Mouse (Mus musculus): ENCODE data around the gene Lgals3. TPM values are rescaled to one million over a fixed set of nuclear protein-coding genes. Genes with fewer than 3 reads are reported as not detected.
"Not testable (repeated sequence)": the region's sequence is repeated elsewhere in the genome, so short reads cannot be mapped to it uniquely, and the experiment has no call there.

Lgals3 gene
- 97.5 and 134 TPM in 2 replicates for polyA plus RNA-seq (2012; rRNA removed)

GRCm38 (mm10) chr14:47367461-47367860, at the start of gene Lgals3:
Gene Lgals3 (plus strand): TSS chr14:47367751.
- TF ChIP-seq CTCF (IDR thresholded peaks at IDR 0.05; ENCODE audit: extremely low read depth, insufficient read depth, insufficient read length, insufficient replicate concordance) (no peak), POLR2A (IDR thresholded peaks at IDR 0.05; ENCODE audit: low read depth, low read length) (no peak)
- Histone ChIP-seq H3K36me3 (ENCODE audit: control insufficient read depth, insufficient read depth, low read length) (no peaks in the 10 kb centered on the region), H3K4me3 (ENCODE audit: extremely low read depth, insufficient read depth, insufficient read length) (no peak within 1 kb of the TSS), H3K4me1 (ENCODE audit: control insufficient read depth, insufficient read depth, insufficient read length) (no peaks in the 10 kb centered on the region; the same call in 1 of the 2 replicates), H3K27ac (ENCODE audit: insufficient read depth, low read length) (no peak within 1 kb of the TSS), H3K27me3 (ENCODE audit: control insufficient read depth, insufficient read depth, low read length) (no peaks in the 10 kb centered on the region)
- WGBS: 67% methylated on average over 9 of the region's 9 CpGs
- DNase-seq (ENCODE audit: low read depth in 1 of 2, low spot score in 2 of 2): no peak

- TF ChIP-seq CTCF (IDR thresholded peaks at IDR 0.05; ENCODE audit: extremely low read depth, insufficient read depth, insufficient read length, insufficient replicate concordance) (no peak), POLR2A (IDR thresholded peaks at IDR 0.05; ENCODE audit: low read depth, low read length) (no peak)
- Histone ChIP-seq H3K27ac (ENCODE audit: insufficient read depth, low read length) (no peak overlapping the region), H3K4me1 (ENCODE audit: control insufficient read depth, insufficient read depth, insufficient read length) (no peaks in the 10 kb centered on the region), H3K36me3 (ENCODE audit: control insufficient read depth, insufficient read depth, low read length) (peaks cover 17% of the 10 kb centered on the region), H3K4me3 (ENCODE audit: extremely low read depth, insufficient read depth, insufficient read length) (no peak overlapping the region), H3K27me3 (ENCODE audit: control insufficient read depth, insufficient read depth, low read length) (no peaks in the 10 kb centered on the region)
- WGBS: 87% methylated on average over 5 of the region's 5 CpGs
- DNase-seq (ENCODE audit: low read depth in 1 of 2, low spot score in 2 of 2): no peak
Observed at GRCm38 (mm10) chr14:47319362-47319761, 48.2 kb upstream of the Lgals3 start.

- H3K27me3 ChIP-seq (ENCODE audit: control insufficient read depth, insufficient read depth, low read length); H3K27ac ChIP-seq (ENCODE audit: insufficient read depth, low read length); H3K4me1 ChIP-seq (ENCODE audit: control insufficient read depth, insufficient read depth, insufficient read length); DNase-seq (ENCODE audit: low read depth in 1 of 2, low spot score in 2 of 2); H3K4me3 ChIP-seq (ENCODE audit: extremely low read depth, insufficient read depth, insufficient read length): not testable (repeated sequence)
- peaks cover 10% of the 10 kb centered on the region; the same call in 1 of the 2 replicates for H3K36me3 ChIP-seq (ENCODE audit: control insufficient read depth, insufficient read depth, low read length)
- 88% methylated on average over 7 of the region's 8 CpGs for WGBS
Observed at GRCm38 (mm10) chr14:47321581-47321980, 46.0 kb upstream of the Lgals3 start.

- 88% methylated on average over 9 of the region's 9 CpGs for WGBS
- Histone ChIP-seq H3K4me3 (ENCODE audit: extremely low read depth, insufficient read depth, insufficient read length) (no peak overlapping the region), H3K4me1 (ENCODE audit: control insufficient read depth, insufficient read depth, insufficient read length) (no peaks in the 10 kb centered on the region), H3K27ac (ENCODE audit: insufficient read depth, low read length) (no peak overlapping the region), H3K36me3 (ENCODE audit: control insufficient read depth, insufficient read depth, low read length) (no peaks in the 10 kb centered on the region), H3K27me3 (ENCODE audit: control insufficient read depth, insufficient read depth, low read length) (no peaks in the 10 kb centered on the region)
- TF ChIP-seq POLR2A (IDR thresholded peaks at IDR 0.05; ENCODE audit: low read depth, low read length) (no peak), CTCF (IDR thresholded peaks at IDR 0.05; ENCODE audit: extremely low read depth, insufficient read depth, insufficient read length, insufficient replicate concordance) (no peak)
- DNase-seq (ENCODE audit: low read depth in 1 of 2, low spot score in 2 of 2): no peak
Observed at GRCm38 (mm10) chr14:47325965-47326761, 41.4 kb upstream of the Lgals3 start.

GRCm38 (mm10) chr14:47327347-47327746, 40.2 kb upstream of the Lgals3 start:
- 91% methylated on average over 5 of the region's 5 CpGs for WGBS
- no peak for DNase-seq (ENCODE audit: low read depth in 1 of 2, low spot score in 2 of 2)
- Histone ChIP-seq H3K36me3 (ENCODE audit: control insufficient read depth, insufficient read depth, low read length) (no peaks in the 10 kb centered on the region), H3K27ac (ENCODE audit: insufficient read depth, low read length) (no peak overlapping the region), H3K4me1 (ENCODE audit: control insufficient read depth, insufficient read depth, insufficient read length) (no peaks in the 10 kb centered on the region), H3K27me3 (ENCODE audit: control insufficient read depth, insufficient read depth, low read length) (no peaks in the 10 kb centered on the region), H3K4me3 (ENCODE audit: extremely low read depth, insufficient read depth, insufficient read length) (no peak overlapping the region)
- TF ChIP-seq CTCF (IDR thresholded peaks at IDR 0.05; ENCODE audit: extremely low read depth, insufficient read depth, insufficient read length, insufficient replicate concordance) (no peak), POLR2A (IDR thresholded peaks at IDR 0.05; ENCODE audit: low read depth, low read length) (no peak)

GRCm38 (mm10) chr14:47331920-47332319, 35.6 kb upstream of the Lgals3 start:
- Histone ChIP-seq H3K4me3 (ENCODE audit: extremely low read depth, insufficient read depth, insufficient read length) (no peak overlapping the region), H3K27me3 (ENCODE audit: control insufficient read depth, insufficient read depth, low read length) (no peaks in the 10 kb centered on the region), H3K27ac (ENCODE audit: insufficient read depth, low read length) (no peak overlapping the region), H3K4me1 (ENCODE audit: control insufficient read depth, insufficient read depth, insufficient read length) (no peaks in the 10 kb centered on the region), H3K36me3 (ENCODE audit: control insufficient read depth, insufficient read depth, low read length) (no peaks in the 10 kb centered on the region)
- WGBS: 83% methylated on average over 5 of the region's 5 CpGs
- no peak for TF ChIP-seq POLR2A (IDR thresholded peaks at IDR 0.05; ENCODE audit: low read depth, low read length)
- no peak for TF ChIP-seq CTCF (IDR thresholded peaks at IDR 0.05; ENCODE audit: extremely low read depth, insufficient read depth, insufficient read length, insufficient replicate concordance)
- no peak for DNase-seq (ENCODE audit: low read depth in 1 of 2, low spot score in 2 of 2)

- H3K4me3 ChIP-seq (ENCODE audit: extremely low read depth, insufficient read depth, insufficient read length): no peak overlapping the region
- H3K36me3 ChIP-seq (ENCODE audit: control insufficient read depth, insufficient read depth, low read length): no peaks in the 10 kb centered on the region
- H3K27ac ChIP-seq (ENCODE audit: insufficient read depth, low read length): no peak overlapping the region
- TF ChIP-seq CTCF (IDR thresholded peaks at IDR 0.05; ENCODE audit: extremely low read depth, insufficient read depth, insufficient read length, insufficient replicate concordance) (peak; percentile 54; the same call in 1 of the 2 replicates), POLR2A (IDR thresholded peaks at IDR 0.05; ENCODE audit: low read depth, low read length) (no peak)
- 87% methylated on average over 4 of the region's 4 CpGs for WGBS
- no peaks in the 10 kb centered on the region for H3K4me1 ChIP-seq (ENCODE audit: control insufficient read depth, insufficient read depth, insufficient read length)
- peak; percentile 23 to 54 for DNase-seq (ENCODE audit: low read depth in 1 of 2, low spot score in 2 of 2)
- H3K27me3 ChIP-seq (ENCODE audit: control insufficient read depth, insufficient read depth, low read length): no peaks in the 10 kb centered on the region
Observed at GRCm38 (mm10) chr14:47334819-47335218, 32.7 kb upstream of the Lgals3 start.
